Mouse (Mus musculus): ENCODE data around the gene Ccdc88b. TPM values are rescaled to one million over a fixed set of nuclear protein-coding genes. Genes with fewer than 3 reads are reported as not detected.
"Not testable (repeated sequence)": the region's sequence is repeated elsewhere in the genome, so short reads cannot be mapped to it uniquely, and the experiment has no call there.

The Ccdc88b gene
- polyA plus RNA-seq (2015; fragmentation: Nextera tagmentation; extraction: Ambion mirVana): 0.54 and 0.56 TPM in 2 replicates

GRCm38 (mm10) chr19:6858031-6858430 lies at the start of gene Ccdc88b:
Gene Ccdc88b, minus strand, starts transcription at chr19:6858211.
- Histone ChIP-seq H3K9ac (no peak within 1 kb of the TSS), H3K9me3 (no peaks in the 10 kb centered on the region), H3K4me2 (no peak within 1 kb of the TSS), H3K36me3 (replicated peaks) (no peaks in the 10 kb centered on the region), H3K27me3 (replicated peaks) (peaks cover 9% of the 10 kb centered on the region; the same call in 1 of the 2 replicates), H3K27ac (no peak within 1 kb of the TSS), H3K4me3 (no peak within 1 kb of the TSS), H3K4me1 (peaks cover 9% of the 10 kb centered on the region)
- no peak for ATAC-seq (replicated peaks)
- WGBS: 77% methylated on average over 7 of the region's 7 CpGs

GRCm38 (mm10) chr19:6907094-6907493 lies 49.1 kb upstream of the Ccdc88b start:
- Histone ChIP-seq H3K9me3 (no peaks in the 10 kb centered on the region), H3K36me3 (replicated peaks) (peaks cover 9% of the 10 kb centered on the region; the same call in 1 of the 2 replicates), H3K4me2 (no peak overlapping the region), H3K4me1 (peaks cover 34% of the 10 kb centered on the region), H3K27ac (no peak overlapping the region), H3K27me3 (replicated peaks) (no peaks in the 10 kb centered on the region), H3K4me3 (no peak overlapping the region), H3K9ac (no peak overlapping the region)
- ATAC-seq (replicated peaks): no peak
- WGBS: 96% methylated on average over 8 of the region's 8 CpGs

GRCm38 (mm10) chr19:6906199-6906598 lies 48.2 kb upstream of the Ccdc88b start:
- no peak overlapping the region for H3K9ac ChIP-seq
- no peak overlapping the region for H3K4me2 ChIP-seq
- H3K9me3 ChIP-seq: no peaks in the 10 kb centered on the region
- no peaks in the 10 kb centered on the region for H3K27me3 ChIP-seq (replicated peaks)
- peaks cover 2% of the 10 kb centered on the region; the same call in 1 of the 2 replicates for H3K36me3 ChIP-seq (replicated peaks)
- ATAC-seq (replicated peaks): no peak
- WGBS: 87% methylated on average over 3 of the region's 3 CpGs
- peaks cover 26% of the 10 kb centered on the region for H3K4me1 ChIP-seq
- H3K27ac ChIP-seq: no peak overlapping the region
- H3K4me3 ChIP-seq: no peak overlapping the region

GRCm38 (mm10) chr19:6905498-6906159 lies 47.6 kb upstream of the Ccdc88b start:
- H3K27ac ChIP-seq: no peak overlapping the region

DNA sequence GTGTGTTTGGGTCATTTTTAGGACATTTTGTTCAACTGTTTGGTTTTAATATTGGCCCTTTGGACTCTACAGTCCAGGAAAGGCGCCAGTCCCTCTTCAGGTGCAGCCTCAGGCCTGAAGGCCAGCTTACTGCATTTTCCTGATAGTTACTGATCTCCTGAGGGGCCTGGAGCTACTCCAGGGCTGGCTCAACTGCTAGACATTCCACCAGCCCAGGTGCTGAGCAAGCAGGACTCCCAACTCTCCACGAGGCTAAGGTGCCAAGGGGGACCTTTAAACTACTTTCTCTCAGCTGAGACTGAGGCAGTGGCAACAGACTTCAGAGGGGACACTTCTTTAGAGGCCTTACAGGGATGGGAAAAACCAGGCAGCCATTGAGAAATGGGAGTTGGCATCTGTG lies 46.8 kb upstream of the Ccdc88b start:
- no peak overlapping the region for H3K9ac ChIP-seq
- no peak overlapping the region for H3K27ac ChIP-seq
- no peak overlapping the region for H3K4me3 ChIP-seq
- no peak overlapping the region for H3K4me2 ChIP-seq
- no peaks in the 10 kb centered on the region for H3K9me3 ChIP-seq
- 81% methylated on average over 2 of the region's 2 CpGs for WGBS
- no peak for ATAC-seq (replicated peaks)
- H3K36me3 ChIP-seq (replicated peaks): no peaks in the 10 kb centered on the region; the same call in 1 of the 2 replicates
- no peaks in the 10 kb centered on the region for H3K27me3 ChIP-seq (replicated peaks)
- peaks cover 19% of the 10 kb centered on the region for H3K4me1 ChIP-seq

More at GRCm38 (mm10) chr19:6905498-6906159, 47.6 kb upstream of the Ccdc88b start:
- no peak overlapping the region for H3K4me2 ChIP-seq
- no peaks in the 10 kb centered on the region for H3K27me3 ChIP-seq (replicated peaks)
- no peak for ATAC-seq (replicated peaks)
- H3K9ac ChIP-seq: no peak overlapping the region
- WGBS: 91% methylated on average over 11 of the region's 11 CpGs
- H3K36me3 ChIP-seq (replicated peaks): no peaks in the 10 kb centered on the region; the same call in 1 of the 2 replicates
- no peak overlapping the region for H3K4me3 ChIP-seq
- peaks cover 22% of the 10 kb centered on the region for H3K4me1 ChIP-seq
- no peaks in the 10 kb centered on the region for H3K9me3 ChIP-seq

GRCm38 (mm10) chr19:6903031-6903430 lies 45.0 kb upstream of the Ccdc88b start:
- 95% methylated on average over 1 of the region's 1 CpGs for WGBS
- ATAC-seq (replicated peaks): no peak

DNA sequence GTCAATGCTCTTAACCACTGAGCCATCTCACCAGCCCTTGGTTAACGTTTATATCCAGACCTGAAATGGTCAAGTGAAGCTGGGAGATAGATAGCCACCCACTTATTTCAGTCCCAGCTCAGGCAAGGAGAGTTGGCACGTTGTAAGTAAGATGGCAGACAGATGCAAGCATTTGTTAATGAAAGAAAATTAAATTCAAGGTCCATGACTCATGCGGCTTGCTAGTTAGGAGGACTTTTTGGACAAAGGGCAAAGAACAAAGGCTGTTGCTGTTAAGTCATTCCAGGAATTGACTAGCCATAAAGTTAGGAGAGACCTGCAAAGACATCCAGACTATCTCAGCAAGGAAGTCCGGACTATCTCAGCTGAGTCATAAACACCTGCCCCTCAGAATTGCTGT lies 41.6 kb upstream of the Ccdc88b start:
- H3K4me2 ChIP-seq: no peak overlapping the region
- H3K27ac ChIP-seq: no peak overlapping the region
- 78% methylated on average over 4 of the region's 4 CpGs for WGBS
- H3K4me3 ChIP-seq: no peak overlapping the region
- ATAC-seq (replicated peaks): no peak
- H3K9ac ChIP-seq: no peak overlapping the region
- 0 out of 2 replicates have a peak, but pooled peaks cover 6% of the 10 kb centered on the region for H3K9me3 ChIP-seq
- no peaks in the 10 kb centered on the region for H3K27me3 ChIP-seq (replicated peaks)
- no peaks in the 10 kb centered on the region for H3K36me3 ChIP-seq (replicated peaks)
- no peaks in the 10 kb centered on the region for H3K4me1 ChIP-seq

More at GRCm38 (mm10) chr19:6903031-6903430, 45.0 kb upstream of the Ccdc88b start:
- no peak overlapping the region for H3K4me3 ChIP-seq
- H3K4me1 ChIP-seq: peaks cover 8% of the 10 kb centered on the region
- no peaks in the 10 kb centered on the region for H3K9me3 ChIP-seq
- no peak overlapping the region for H3K4me2 ChIP-seq
- H3K36me3 ChIP-seq (replicated peaks): no peaks in the 10 kb centered on the region; the same call in 1 of the 2 replicates
- H3K27ac ChIP-seq: no peak overlapping the region
- no peaks in the 10 kb centered on the region for H3K27me3 ChIP-seq (replicated peaks)
- H3K9ac ChIP-seq: no peak overlapping the region

GRCm38 (mm10) chr19:6895608-6896305 lies 37.7 kb upstream of the Ccdc88b start:
- ATAC-seq (replicated peaks); H3K4me2 ChIP-seq; H3K27ac ChIP-seq: not testable (repeated sequence)

DNA sequence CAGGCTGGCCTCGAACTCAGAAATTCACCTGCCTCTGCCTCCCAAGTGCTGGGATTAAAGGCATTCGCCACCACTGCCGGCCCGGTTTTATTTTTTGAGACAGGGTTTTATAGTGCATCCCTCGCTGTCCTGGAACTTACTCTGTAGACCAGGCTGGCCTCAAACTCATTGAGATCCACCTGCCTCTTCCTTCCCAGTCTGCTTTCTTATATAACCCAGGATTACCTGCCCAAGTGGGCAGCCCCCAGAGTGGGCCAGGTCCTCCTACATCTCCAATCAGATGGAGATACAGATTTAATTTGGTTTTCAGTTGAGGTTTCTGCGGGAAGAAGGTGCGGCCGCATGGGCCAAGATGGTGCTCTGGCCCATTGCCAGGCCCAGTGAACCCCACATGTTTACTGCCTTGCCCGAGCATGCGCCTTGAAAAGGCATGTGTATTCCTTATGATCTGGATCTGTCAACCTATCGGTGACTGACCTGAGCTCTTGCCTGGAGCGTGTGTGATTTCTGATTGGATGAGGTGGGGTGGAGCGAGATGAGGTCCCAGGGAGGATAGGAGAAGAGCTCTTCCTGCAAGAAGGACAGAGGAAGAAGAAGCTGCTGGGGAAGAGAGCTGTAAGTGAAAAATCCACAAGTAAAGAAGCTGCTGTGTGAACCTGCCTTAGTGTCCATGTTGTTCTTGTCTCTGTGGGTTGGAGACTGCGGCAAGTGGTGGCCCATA lies 35.9 kb upstream of the Ccdc88b start:
- no peak overlapping the region for H3K27ac ChIP-seq
- WGBS: 96% methylated on average over 14 of the region's 14 CpGs
- 0 out of 2 replicates have a peak, but pooled peaks cover 6% of the 10 kb centered on the region for H3K9me3 ChIP-seq
- H3K36me3 ChIP-seq (replicated peaks): no peaks in the 10 kb centered on the region
- no peak overlapping the region for H3K4me2 ChIP-seq
- no peak overlapping the region for H3K4me3 ChIP-seq
- H3K27me3 ChIP-seq (replicated peaks): no peaks in the 10 kb centered on the region
- H3K9ac ChIP-seq: no peak overlapping the region
- no peak for ATAC-seq (replicated peaks)
- no peaks in the 10 kb centered on the region for H3K4me1 ChIP-seq

More at GRCm38 (mm10) chr19:6895608-6896305, 37.7 kb upstream of the Ccdc88b start:
- WGBS: 93% methylated on average over 18 of the region's 18 CpGs
- H3K36me3 ChIP-seq (replicated peaks); H3K4me1 ChIP-seq; H3K9ac ChIP-seq; H3K27me3 ChIP-seq (replicated peaks); H3K9me3 ChIP-seq; H3K4me3 ChIP-seq: not testable (repeated sequence)

- 75% methylated on average over 4 of the region's 4 CpGs for WGBS
Measured at GRCm38 (mm10) chr19:6892512-6892911, 34.5 kb upstream of the Ccdc88b start.

GRCm38 (mm10) chr19:6877965-6878364 lies 20.0 kb upstream of the Ccdc88b start:
- H3K4me2 ChIP-seq: no peak overlapping the region
- no peak overlapping the region for H3K27ac ChIP-seq
- no peaks in the 10 kb centered on the region for H3K4me1 ChIP-seq
- no peaks in the 10 kb centered on the region for H3K27me3 ChIP-seq (replicated peaks)
- ATAC-seq (replicated peaks): no peak
- WGBS: 88% methylated on average over 4 of the region's 4 CpGs
- no peak overlapping the region for H3K4me3 ChIP-seq
- H3K9ac ChIP-seq: no peak overlapping the region
- H3K36me3 ChIP-seq (replicated peaks): no peaks in the 10 kb centered on the region
- peaks cover 10% of the 10 kb centered on the region; the same call in 1 of the 2 replicates for H3K9me3 ChIP-seq

More at GRCm38 (mm10) chr19:6892512-6892911, 34.5 kb upstream of the Ccdc88b start:
- no peak for ATAC-seq (replicated peaks)
- Histone ChIP-seq H3K36me3 (replicated peaks) (no peaks in the 10 kb centered on the region), H3K4me3 (no peak overlapping the region), H3K27ac (no peak overlapping the region), H3K27me3 (replicated peaks) (no peaks in the 10 kb centered on the region), H3K4me1 (no peaks in the 10 kb centered on the region), H3K9me3 (0 out of 2 replicates have a peak, but pooled peaks cover 6% of the 10 kb centered on the region), H3K9ac (no peak overlapping the region), H3K4me2 (no peak overlapping the region)

DNA sequence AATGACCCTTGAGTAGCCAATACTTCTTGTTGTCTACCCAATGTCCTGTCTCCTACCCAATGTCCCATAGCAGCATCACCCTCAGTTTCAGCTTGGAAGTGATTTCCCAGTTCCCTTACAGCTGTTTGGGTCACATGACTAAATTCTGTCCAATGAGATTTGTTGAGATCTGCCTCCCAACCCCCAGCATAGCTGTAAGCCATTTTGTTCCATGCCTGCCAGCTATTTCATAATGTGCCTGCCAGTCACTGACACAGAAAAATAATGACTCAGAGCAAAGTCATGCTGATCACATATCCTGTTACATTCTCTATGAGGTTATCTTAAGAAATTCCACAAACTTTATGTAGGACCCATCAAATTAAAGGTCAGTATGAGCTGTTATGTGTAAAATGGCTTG lies 18.8 kb upstream of the Ccdc88b start:
- Histone ChIP-seq H3K36me3 (replicated peaks) (no peaks in the 10 kb centered on the region), H3K4me3 (no peak overlapping the region), H3K27ac (no peak overlapping the region), H3K27me3 (replicated peaks) (no peaks in the 10 kb centered on the region), H3K9ac (no peak overlapping the region), H3K4me2 (no peak overlapping the region), H3K4me1 (no peaks in the 10 kb centered on the region), H3K9me3 (peaks cover 10% of the 10 kb centered on the region; the same call in 1 of the 2 replicates)
- ATAC-seq (replicated peaks): no peak
